Mouse (Mus musculus): Measurements from ENCODE around the gene Defb23. TPM values are rescaled to one million over a fixed set of nuclear protein-coding genes. Genes with fewer than 3 reads are reported as not detected.
"Not testable (repeated sequence)": the region's sequence is repeated elsewhere in the genome, so short reads cannot be mapped to it uniquely, and the experiment has no call there.

Defb23 gene
- polyA plus RNA-seq, 1 experiment from 2014 or later = not detected

- Histone ChIP-seq H3K27ac (no peak overlapping the region), H3K36me3 (no peaks in the 10 kb centered on the region), H3K9me3 (no peaks in the 10 kb centered on the region), H3K4me3 (no peak overlapping the region), H3K27me3 (ENCODE audit: insufficient read depth, poor library complexity, severe bottlenecking) (no peaks in the 10 kb centered on the region; the same call in 1 of the 2 replicates), H3K4me1 (replicated peaks) (no peaks in the 10 kb centered on the region)
- peak; percentile 15 for DNase-seq (ENCODE audit: low spot score)
- WGBS = 38% methylated on average over 7 of the region's 7 CpGs
Observed at GRCm38 (mm10) chr2:152470973-152471372, 6.6 kb upstream of the Defb23 start.

- Histone ChIP-seq H3K9me3 (no peaks in the 10 kb centered on the region), H3K4me1 (replicated peaks) (no peaks in the 10 kb centered on the region), H3K4me3 (no peak overlapping the region), H3K27ac (no peak overlapping the region), H3K27me3 (ENCODE audit: insufficient read depth, poor library complexity, severe bottlenecking) (0 out of 2 replicates have a peak, but pooled peaks cover 9% of the 10 kb centered on the region), H3K36me3 (no peaks in the 10 kb centered on the region)
- no peak for DNase-seq (ENCODE audit: low spot score)
- 74% methylated on average over 13 of the region's 13 CpGs for WGBS
Observed at GRCm38 (mm10) chr2:152459241-152459640, 5.2 kb downstream of the Defb23 start.

- Histone ChIP-seq H3K4me3 (no peak overlapping the region), H3K27me3 (ENCODE audit: insufficient read depth, poor library complexity, severe bottlenecking) (0 out of 2 replicates have a peak, but pooled peaks cover 5% of the 10 kb centered on the region), H3K9me3 (no peaks in the 10 kb centered on the region), H3K27ac (no peak overlapping the region), H3K36me3 (no peaks in the 10 kb centered on the region), H3K4me1 (replicated peaks) (peaks cover 7% of the 10 kb centered on the region)
- 74% methylated on average over 4 of the region's 4 CpGs for WGBS
- DNase-seq (ENCODE audit: low spot score) = no peak
Observed at GRCm38 (mm10) chr2:152452101-152452781, 12.2 kb downstream of the Defb23 start.

GRCm38 (mm10) chr2:152450241-152450640 lies 14.2 kb downstream of the Defb23 start:
- peak; percentile 69 for DNase-seq (ENCODE audit: low spot score)
- Histone ChIP-seq H3K4me1 (replicated peaks) (peaks cover 11% of the 10 kb centered on the region), H3K9me3 (no peaks in the 10 kb centered on the region), H3K27me3 (ENCODE audit: insufficient read depth, poor library complexity, severe bottlenecking) (0 out of 2 replicates have a peak, but pooled peaks cover 3% of the 10 kb centered on the region), H3K36me3 (no peaks in the 10 kb centered on the region), H3K27ac (no peak overlapping the region), H3K4me3 (no peak overlapping the region)
- 5% methylated on average over 5 of the region's 5 CpGs for WGBS

- H3K27ac ChIP-seq = no peak overlapping the region
- H3K4me3 ChIP-seq = no peak overlapping the region
- no peaks in the 10 kb centered on the region for H3K9me3 ChIP-seq
- H3K4me1 ChIP-seq (replicated peaks) = peaks cover 14% of the 10 kb centered on the region
- DNase-seq (ENCODE audit: low spot score) = no peak
- WGBS = 59% methylated on average over 5 of the region's 5 CpGs
- H3K27me3 ChIP-seq (ENCODE audit: insufficient read depth, poor library complexity, severe bottlenecking) = no peaks in the 10 kb centered on the region; the same call in 1 of the 2 replicates
- H3K36me3 ChIP-seq = no peaks in the 10 kb centered on the region
Observed at GRCm38 (mm10) chr2:152447461-152447860, 17.0 kb downstream of the Defb23 start.

GRCm38 (mm10) chr2:152446642-152447041 lies 17.8 kb downstream of the Defb23 start:
- 69% methylated on average over 2 of the region's 2 CpGs for WGBS
- Histone ChIP-seq H3K4me3 (no peak overlapping the region), H3K4me1 (replicated peaks) (peaks cover 14% of the 10 kb centered on the region), H3K27me3 (ENCODE audit: insufficient read depth, poor library complexity, severe bottlenecking) (no peaks in the 10 kb centered on the region; the same call in 1 of the 2 replicates), H3K9me3 (no peaks in the 10 kb centered on the region), H3K36me3 (no peaks in the 10 kb centered on the region), H3K27ac (no peak overlapping the region)
- DNase-seq (ENCODE audit: low spot score) = no peak

GRCm38 (mm10) chr2:152443281-152443680 lies 21.1 kb downstream of the Defb23 start:
- no peak overlapping the region for H3K4me3 ChIP-seq
- no peak overlapping the region for H3K27ac ChIP-seq
- 83% methylated on average over 8 of the region's 8 CpGs for WGBS
- peaks cover 7% of the 10 kb centered on the region; the same call in 1 of the 2 replicates for H3K27me3 ChIP-seq (ENCODE audit: insufficient read depth, poor library complexity, severe bottlenecking)
- no peaks in the 10 kb centered on the region for H3K36me3 ChIP-seq
- peaks cover 14% of the 10 kb centered on the region for H3K4me1 ChIP-seq (replicated peaks)
- no peaks in the 10 kb centered on the region for H3K9me3 ChIP-seq
- no peak for DNase-seq (ENCODE audit: low spot score)

- Histone ChIP-seq H3K9me3 (no peaks in the 10 kb centered on the region), H3K4me3 (no peak overlapping the region), H3K27ac (no peak overlapping the region), H3K27me3 (ENCODE audit: insufficient read depth, poor library complexity, severe bottlenecking) (peaks cover 7% of the 10 kb centered on the region; the same call in 1 of the 2 replicates), H3K36me3 (no peaks in the 10 kb centered on the region), H3K4me1 (replicated peaks) (peaks cover 10% of the 10 kb centered on the region)
- DNase-seq (ENCODE audit: low spot score) = no peak
- 76% methylated on average over 4 of the region's 4 CpGs for WGBS
Observed at GRCm38 (mm10) chr2:152442322-152442721, 22.1 kb downstream of the Defb23 start.

- DNase-seq (ENCODE audit: low spot score) = no peak
- H3K9me3 ChIP-seq = no peaks in the 10 kb centered on the region
- H3K36me3 ChIP-seq = no peaks in the 10 kb centered on the region
- WGBS = 87% methylated on average over 2 of the region's 2 CpGs
- peaks cover 16% of the 10 kb centered on the region for H3K4me1 ChIP-seq (replicated peaks)
- no peak overlapping the region for H3K4me3 ChIP-seq
- H3K27ac ChIP-seq = no peak overlapping the region
- peaks cover 24% of the 10 kb centered on the region for H3K27me3 ChIP-seq (ENCODE audit: insufficient read depth, poor library complexity, severe bottlenecking)
Observed at GRCm38 (mm10) chr2:152439833-152440232, 24.6 kb downstream of the Defb23 start.

GRCm38 (mm10) chr2:152438963-152439362 lies 25.5 kb downstream of the Defb23 start:
- H3K4me1 ChIP-seq (replicated peaks) = peaks cover 16% of the 10 kb centered on the region
- H3K4me3 ChIP-seq = no peak overlapping the region
- H3K27me3 ChIP-seq (ENCODE audit: insufficient read depth, poor library complexity, severe bottlenecking) = peaks cover 24% of the 10 kb centered on the region
- DNase-seq (ENCODE audit: low spot score) = no peak
- WGBS = 51% methylated on average over 1 of the region's 1 CpGs
- no peaks in the 10 kb centered on the region for H3K36me3 ChIP-seq
- H3K9me3 ChIP-seq = no peaks in the 10 kb centered on the region
- H3K27ac ChIP-seq = no peak overlapping the region

GRCm38 (mm10) chr2:152436983-152437860 lies 27.2 kb downstream of the Defb23 start:
- Histone ChIP-seq H3K4me1 (replicated peaks) (peaks cover 14% of the 10 kb centered on the region), H3K27me3 (ENCODE audit: insufficient read depth, poor library complexity, severe bottlenecking) (peaks cover 24% of the 10 kb centered on the region), H3K4me3 (peak overlapping the region; percentile 47), H3K9me3 (no peaks in the 10 kb centered on the region), H3K27ac (peak overlapping the region; percentile 74), H3K36me3 (no peaks in the 10 kb centered on the region)
- peak; percentile 85 for DNase-seq (ENCODE audit: low spot score)
- 3% methylated on average over 23 of the region's 23 CpGs for WGBS

GRCm38 (mm10) chr2:152436405-152436901 lies 28.0 kb downstream of the Defb23 start:
- Histone ChIP-seq H3K27me3 (ENCODE audit: insufficient read depth, poor library complexity, severe bottlenecking) (peaks cover 24% of the 10 kb centered on the region), H3K9me3 (no peaks in the 10 kb centered on the region), H3K36me3 (no peaks in the 10 kb centered on the region), H3K4me1 (replicated peaks) (peaks cover 14% of the 10 kb centered on the region), H3K27ac (no peak overlapping the region; the same call in 1 of the 2 replicates), H3K4me3 (no peak overlapping the region)
- DNase-seq (ENCODE audit: low spot score) = no peak
- WGBS = 88% methylated on average over 7 of the region's 7 CpGs

- not testable (repeated sequence) for DNase-seq (ENCODE audit: low spot score); H3K9me3 ChIP-seq; H3K4me3 ChIP-seq; H3K27ac ChIP-seq; H3K36me3 ChIP-seq; H3K27me3 ChIP-seq (ENCODE audit: insufficient read depth, poor library complexity, severe bottlenecking)
- H3K4me1 ChIP-seq (replicated peaks) = peaks cover 12% of the 10 kb centered on the region
- 93% methylated on average over 2 of the region's 2 CpGs for WGBS
Observed at GRCm38 (mm10) chr2:152428481-152428880, 35.9 kb downstream of the Defb23 start.
